Mouse (Mus musculus) T-helper 2 cell (primary cell): ENCODE data around the gene Thumpd3.

Experiments used
- in situ Hi-C: fragments of 300-600 bp; cut with MboI, MseI; formaldehyde crosslinking; loops from one replicate; pipeline ENCODE4 v1.15.1; 2025; ENCODE audit warnings: high pct_unique_total_duplicates

Gene Thumpd3

DNA sequence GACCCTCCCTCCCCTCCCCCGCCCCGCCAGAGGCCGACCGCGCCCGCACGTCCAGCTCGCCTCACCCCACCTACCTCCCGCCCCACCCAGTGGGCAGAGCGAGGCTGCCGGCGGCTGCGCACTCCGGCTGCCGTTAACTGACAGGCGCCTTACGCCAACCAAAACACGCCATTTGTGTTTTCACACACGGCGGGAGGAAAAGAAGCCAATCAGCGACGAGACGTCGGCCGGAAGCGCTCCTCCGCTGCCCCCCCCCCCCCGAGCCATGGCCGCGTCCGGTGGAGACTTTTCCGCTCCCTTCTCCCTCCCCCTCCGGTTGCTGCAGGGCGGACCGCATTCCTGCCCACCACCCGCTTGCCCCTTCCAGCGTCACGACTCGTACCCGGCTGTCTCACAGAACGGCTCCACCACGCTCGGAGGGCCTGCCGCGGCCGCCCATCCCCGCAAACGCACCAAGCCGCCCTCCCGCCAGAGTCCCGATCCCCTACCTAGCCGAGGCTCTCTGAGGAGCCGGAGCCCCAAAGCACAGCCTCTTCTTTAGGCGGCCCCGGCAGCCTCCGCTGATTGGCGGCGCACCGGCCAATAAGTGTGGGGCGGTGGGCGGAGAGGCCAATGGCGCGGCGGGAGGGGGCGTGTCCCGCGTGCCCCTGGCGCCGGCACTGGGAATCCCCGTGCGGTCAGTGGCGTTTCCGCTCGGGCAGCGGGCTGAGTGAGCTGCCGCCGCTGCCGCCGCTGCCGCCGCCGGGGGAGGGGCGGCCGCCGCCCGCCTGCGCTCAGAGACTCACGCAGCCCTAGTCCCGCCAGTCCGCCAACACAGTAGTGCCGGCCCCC is 30.9 kb downstream of the Thumpd3 start, which contains the start of gene Setd5:
Setd5 (plus strand) TSS at position 680 of the 831 bp plus-strand sequence.
- in situ Hi-C loops, result no loop called here

- in situ Hi-C loops, result no loop called here
These were observed 31.6 kb downstream of the Thumpd3 start for GRCm38 (mm10) chr6:113077569-113078030.

DNA sequence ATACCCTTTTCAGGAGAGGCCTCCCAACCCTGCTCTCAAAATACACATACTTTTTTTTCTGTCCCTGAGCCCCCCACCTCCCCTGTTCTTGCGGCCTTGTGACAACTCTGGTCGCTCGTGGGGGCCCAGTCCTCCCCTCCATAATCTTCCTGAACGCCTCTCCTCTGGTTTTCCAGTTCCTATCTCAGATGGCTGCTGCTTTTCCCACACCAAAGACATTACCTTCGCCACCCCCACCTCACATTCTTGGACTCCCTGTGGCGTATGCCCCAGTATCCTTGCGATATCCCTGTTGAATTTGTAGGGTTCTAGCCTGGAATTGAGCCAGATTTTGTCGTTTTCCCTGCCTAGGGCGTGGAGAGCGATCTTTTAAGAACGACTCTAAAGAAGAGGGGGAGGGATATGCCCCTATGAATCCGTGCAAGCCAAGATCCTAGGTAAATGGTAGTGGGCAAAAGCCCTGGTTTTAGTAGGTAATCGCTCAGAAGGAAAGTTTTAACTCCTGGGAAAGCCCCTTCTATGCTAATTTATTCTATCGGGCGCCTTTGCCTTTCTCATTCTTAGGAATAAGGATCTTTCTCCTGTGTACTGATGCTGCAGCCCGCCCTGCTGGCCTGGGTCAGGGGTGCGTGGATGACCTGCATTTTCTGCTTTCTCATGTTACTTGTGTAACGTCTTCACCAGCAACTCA is 32.2 kb downstream of the Thumpd3 start:
- in situ Hi-C loops, result no loop called here

GRCm38 (mm10) chr6:113079492-113079891 is 33.5 kb downstream of the Thumpd3 start:
- in situ Hi-C loops, result no loop called here

GRCm38 (mm10) chr6:113082229-113082628 is 36.2 kb downstream of the Thumpd3 start:
- in situ Hi-C loops, result loop anchor here (10.0 kb wide), 1 partner anchor 613 kb away; the partner anchor contains the start of gene Tatdn2

DNA sequence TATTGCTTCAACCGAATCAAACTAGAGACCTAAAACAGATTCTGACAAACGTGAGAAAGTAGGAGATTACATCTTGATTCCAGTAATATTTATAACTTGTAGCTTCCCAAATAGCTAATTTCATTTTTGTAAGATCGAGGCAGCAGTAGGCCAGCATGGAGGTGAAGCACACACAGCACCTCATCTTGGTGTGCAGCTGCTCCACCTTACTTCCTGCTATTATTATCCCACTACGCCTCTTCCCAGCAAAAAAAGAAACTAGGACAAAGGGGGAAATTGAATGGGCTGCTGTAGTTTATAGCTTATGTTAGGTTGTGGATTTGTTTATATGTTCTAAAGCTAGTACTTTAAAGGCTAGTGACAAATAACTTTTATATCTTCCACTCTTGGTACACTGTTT is 38.6 kb downstream of the Thumpd3 start:
- in situ Hi-C loops, result loop anchor here (10.0 kb wide), 1 partner anchor 610 kb away; the partner anchor contains the start of gene Tatdn2

GRCm38 (mm10) chr6:113093206-113093605 is 47.2 kb downstream of the Thumpd3 start:
- in situ Hi-C loops, result no loop called here

DNA sequence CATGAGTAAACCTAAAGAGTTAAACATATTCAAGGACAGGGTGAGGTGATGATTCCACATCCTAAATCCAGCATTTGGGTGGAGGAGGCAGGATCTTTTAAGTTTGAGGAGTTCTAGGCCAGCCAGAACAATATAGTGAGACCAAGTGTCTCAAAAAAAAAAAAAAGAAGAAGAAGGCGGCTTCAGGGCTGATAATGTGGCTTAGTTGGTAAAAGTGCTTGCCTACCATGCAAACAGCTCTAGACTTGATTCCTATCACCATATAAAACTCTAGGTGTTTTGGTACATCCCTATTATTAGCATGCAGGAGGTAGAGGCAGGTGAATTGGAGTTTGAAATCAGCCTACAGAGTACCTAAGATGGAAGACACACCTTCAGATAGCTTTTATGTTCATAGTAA is 49.5 kb downstream of the Thumpd3 start:
- in situ Hi-C loops, result no loop called here

GRCm38 (mm10) chr6:113097662-113098061 is 51.6 kb downstream of the Thumpd3 start:
- in situ Hi-C loops, result no loop called here

DNA sequence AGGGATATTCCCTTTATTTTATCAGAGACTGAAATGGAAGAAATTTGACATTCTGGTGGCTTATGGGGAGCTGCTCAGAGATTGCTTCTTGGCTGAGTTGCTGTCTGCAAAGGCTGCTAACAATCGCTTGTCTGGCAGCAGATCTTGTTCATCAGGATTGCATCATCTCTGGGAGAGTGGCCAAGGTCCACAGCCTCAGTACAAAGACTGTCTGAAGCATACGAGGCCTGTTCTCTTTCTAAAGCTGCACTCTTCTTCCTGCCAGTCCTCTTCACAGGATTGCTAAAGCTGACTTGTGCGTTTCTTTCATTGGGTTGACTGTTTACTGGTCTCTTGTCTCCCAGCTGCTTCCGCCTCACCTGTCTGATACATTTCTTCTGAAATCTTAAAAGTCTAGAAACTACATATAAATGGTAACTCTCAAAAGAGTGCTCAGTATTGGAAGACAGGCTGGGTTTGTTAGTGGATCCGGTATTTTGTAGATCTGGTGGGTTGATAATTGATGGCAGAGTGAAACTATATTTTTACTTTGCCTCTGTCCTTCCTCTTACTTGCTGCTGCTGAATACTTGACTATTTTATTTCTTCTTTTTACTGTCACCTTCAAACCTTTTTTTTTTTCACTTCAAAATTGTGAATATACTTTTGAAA is 53.7 kb downstream of the Thumpd3 start:
- in situ Hi-C loops, result no loop called here

GRCm38 (mm10) chr6:113102541-113102940 is 56.5 kb downstream of the Thumpd3 start:
- in situ Hi-C loops, result no loop called here

DNA sequence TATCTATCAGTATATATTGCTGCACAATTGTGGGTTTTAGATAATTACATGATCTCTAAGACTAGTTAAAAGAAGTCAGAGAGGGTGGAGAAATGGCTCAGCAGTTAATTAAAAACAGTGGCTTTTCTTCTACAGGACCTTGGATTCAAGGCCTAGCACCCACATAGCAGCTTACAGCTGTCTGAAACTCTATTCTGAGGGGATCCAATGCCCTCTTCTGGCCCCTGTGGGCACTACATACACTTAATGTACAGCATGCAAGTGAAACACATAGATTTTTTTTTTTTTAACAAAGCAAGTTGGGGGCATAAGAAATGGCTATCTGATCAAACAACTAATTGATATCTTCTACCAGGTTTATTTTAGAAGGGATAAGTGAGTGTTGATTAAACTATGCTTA is 57.7 kb downstream of the Thumpd3 start:
- in situ Hi-C loops, result no loop called here

- in situ Hi-C loops, result no loop called here
These were observed 63.4 kb downstream of the Thumpd3 start for GRCm38 (mm10) chr6:113109378-113109777.

DNA sequence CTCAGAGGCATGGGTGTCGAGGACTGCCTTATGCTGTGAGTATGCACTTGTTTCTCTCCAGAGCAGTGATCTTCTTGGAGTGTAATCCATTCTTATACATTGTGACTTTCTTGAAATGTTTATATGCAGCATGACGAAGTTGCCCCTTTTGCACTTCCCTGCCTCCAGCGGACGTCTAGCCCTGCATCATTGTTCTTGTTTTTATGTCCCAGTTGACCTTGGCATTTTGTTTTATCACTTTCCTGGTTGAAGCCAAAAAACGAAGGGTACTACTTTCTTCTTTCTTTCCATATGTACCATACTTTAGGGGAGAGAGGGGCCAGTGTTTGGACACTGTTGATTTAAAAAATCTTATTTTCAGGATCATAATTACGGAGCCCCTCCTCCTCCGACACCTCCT is 63.9 kb downstream of the Thumpd3 start:
- in situ Hi-C loops, result loop anchor here (5.0 kb wide), 1 partner anchor 48 kb away; no protein-coding TSS in a partner anchor
